Mouse (Mus musculus): ENCODE results near the gene Prlhr. TPM values are rescaled to one million over a fixed set of nuclear protein-coding genes. Genes with fewer than 3 reads are reported as not detected.

Gene Prlhr
- polyA plus RNA-seq, 1 experiment, result not detected

DNA sequence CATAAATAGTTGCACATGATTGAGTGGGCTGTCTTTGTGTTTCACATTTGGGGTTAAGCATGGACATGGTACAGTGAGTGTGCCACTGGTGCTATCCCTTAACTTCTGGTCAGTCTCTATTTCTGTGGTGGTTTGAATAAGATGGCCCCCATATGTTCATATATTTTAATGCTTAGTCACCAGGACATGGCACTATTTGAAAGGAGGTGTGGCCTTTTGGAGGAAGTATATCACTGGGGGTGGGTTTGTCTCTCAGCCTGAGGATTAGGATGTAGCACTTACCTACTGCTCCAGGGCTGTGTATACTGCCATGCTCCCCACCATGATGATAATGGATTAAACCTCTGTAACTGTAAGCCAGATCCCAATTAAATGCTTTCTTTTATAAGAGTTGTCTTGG lies 17.2 kb upstream of the Prlhr start:
- Histone ChIP-seq H3K27me3 (ENCODE audit: control insufficient read depth, insufficient read depth, low read length) (no peaks in the 10 kb centered on the region), H3K4me1 (ENCODE audit: control insufficient read depth, insufficient read depth, insufficient read length) (no peaks in the 10 kb centered on the region), H3K36me3 (ENCODE audit: control insufficient read depth, insufficient read depth, low read length) (no peaks in the 10 kb centered on the region), H3K4me3 (ENCODE audit: extremely low read depth, insufficient read depth, insufficient read length) (no peak overlapping the region), H3K27ac (ENCODE audit: insufficient read depth, low read length) (no peak overlapping the region)
- TF ChIP-seq CTCF (IDR thresholded peaks at IDR 0.05; ENCODE audit: extremely low read depth, insufficient read depth, insufficient read length, insufficient replicate concordance) (no peak), POLR2A (IDR thresholded peaks at IDR 0.05; ENCODE audit: low read depth, low read length) (no peak)
- no peak for DNase-seq (ENCODE audit: low read depth in 1 of 2, low spot score in 2 of 2)

GRCm38 (mm10) chr19:60478859-60479258 lies 10.8 kb upstream of the Prlhr start:
- Histone ChIP-seq H3K27me3 (ENCODE audit: control insufficient read depth, insufficient read depth, low read length) (no peaks in the 10 kb centered on the region), H3K4me3 (ENCODE audit: extremely low read depth, insufficient read depth, insufficient read length) (no peak overlapping the region), H3K27ac (ENCODE audit: insufficient read depth, low read length) (no peak overlapping the region), H3K36me3 (ENCODE audit: control insufficient read depth, insufficient read depth, low read length) (no peaks in the 10 kb centered on the region), H3K4me1 (ENCODE audit: control insufficient read depth, insufficient read depth, insufficient read length) (no peaks in the 10 kb centered on the region)
- DNase-seq (ENCODE audit: low read depth in 1 of 2, low spot score in 2 of 2), result no peak
- WGBS, result 31% methylated on average over 1 of the region's 1 CpGs
- TF ChIP-seq CTCF (IDR thresholded peaks at IDR 0.05; ENCODE audit: extremely low read depth, insufficient read depth, insufficient read length, insufficient replicate concordance), result no peak
- TF ChIP-seq POLR2A (IDR thresholded peaks at IDR 0.05; ENCODE audit: low read depth, low read length), result no peak

DNA sequence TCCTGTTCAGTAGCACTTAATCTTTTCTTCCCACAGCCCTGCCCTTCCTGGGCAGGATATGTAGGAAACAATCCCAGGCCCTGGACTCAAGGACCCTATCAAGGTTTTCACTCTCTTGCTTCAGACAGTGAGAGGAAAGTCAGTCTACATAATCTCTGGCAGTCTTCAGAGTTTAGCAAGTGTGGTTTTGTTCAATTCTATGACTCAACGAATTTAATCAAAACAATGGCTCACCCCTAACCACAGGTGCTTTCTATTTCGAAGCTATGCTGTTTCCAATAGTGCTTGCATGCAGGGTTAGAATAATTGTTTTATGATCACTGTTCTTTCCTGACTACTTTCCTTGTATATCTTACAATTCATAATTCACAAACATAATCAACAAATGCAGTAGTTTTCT lies 9.7 kb upstream of the Prlhr start:
- Histone ChIP-seq H3K36me3 (ENCODE audit: control insufficient read depth, insufficient read depth, low read length) (no peaks in the 10 kb centered on the region), H3K27me3 (ENCODE audit: control insufficient read depth, insufficient read depth, low read length) (no peaks in the 10 kb centered on the region), H3K4me3 (ENCODE audit: extremely low read depth, insufficient read depth, insufficient read length) (no peak overlapping the region), H3K27ac (ENCODE audit: insufficient read depth, low read length) (no peak overlapping the region), H3K4me1 (ENCODE audit: control insufficient read depth, insufficient read depth, insufficient read length) (no peaks in the 10 kb centered on the region)
- DNase-seq (ENCODE audit: low read depth in 1 of 2, low spot score in 2 of 2), result no peak
- TF ChIP-seq POLR2A (IDR thresholded peaks at IDR 0.05; ENCODE audit: low read depth, low read length), result no peak
- 24% methylated on average over 2 of the region's 2 CpGs for WGBS

- WGBS, result 3% methylated on average over 10 of the region's 10 CpGs
- Histone ChIP-seq H3K4me1 (ENCODE audit: control insufficient read depth, insufficient read depth, insufficient read length) (peaks cover 9% of the 10 kb centered on the region), H3K36me3 (ENCODE audit: control insufficient read depth, insufficient read depth, low read length) (no peaks in the 10 kb centered on the region), H3K4me3 (ENCODE audit: extremely low read depth, insufficient read depth, insufficient read length) (no peak overlapping the region), H3K27me3 (ENCODE audit: control insufficient read depth, insufficient read depth, low read length) (peaks cover 4% of the 10 kb centered on the region), H3K27ac (ENCODE audit: insufficient read depth, low read length) (no peak overlapping the region)
- TF ChIP-seq CTCF (IDR thresholded peaks at IDR 0.05; ENCODE audit: extremely low read depth, insufficient read depth, insufficient read length, insufficient replicate concordance) (no peak), POLR2A (IDR thresholded peaks at IDR 0.05; ENCODE audit: low read depth, low read length) (no peak)
- DNase-seq (ENCODE audit: low read depth in 1 of 2, low spot score in 2 of 2), result no peak
These were observed 742 bp upstream of the Prlhr start for GRCm38 (mm10) chr19:60468846-60469245.

DNA sequence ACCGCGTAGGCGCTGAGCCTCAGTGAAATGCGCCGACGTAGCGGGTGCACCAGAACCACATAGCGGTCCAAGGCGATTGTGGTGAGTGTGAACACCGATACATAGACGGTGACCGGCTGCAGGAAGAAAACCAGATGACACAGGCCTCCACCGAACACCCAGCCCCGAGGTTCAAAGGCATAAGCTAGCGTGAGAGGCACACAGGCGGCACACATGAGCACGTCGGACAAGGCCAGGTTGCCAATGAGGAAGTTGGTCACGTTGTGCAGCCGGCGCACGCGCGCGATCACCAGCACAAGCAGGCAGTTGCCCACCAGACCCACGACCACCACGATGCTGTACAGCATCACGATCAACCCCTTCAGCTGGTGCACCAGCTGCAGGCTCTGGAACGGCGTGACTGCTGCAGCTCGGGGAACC lies 506 bp downstream of the Prlhr start:
- Histone ChIP-seq H3K27ac (ENCODE audit: insufficient read depth, low read length) (no peak overlapping the region), H3K36me3 (ENCODE audit: control insufficient read depth, insufficient read depth, low read length) (no peaks in the 10 kb centered on the region), H3K27me3 (ENCODE audit: control insufficient read depth, insufficient read depth, low read length) (peaks cover 4% of the 10 kb centered on the region), H3K4me1 (ENCODE audit: control insufficient read depth, insufficient read depth, insufficient read length) (peaks cover 9% of the 10 kb centered on the region), H3K4me3 (ENCODE audit: extremely low read depth, insufficient read depth, insufficient read length) (no peak overlapping the region)
- no peak for DNase-seq (ENCODE audit: low read depth in 1 of 2, low spot score in 2 of 2)
- no peak for TF ChIP-seq CTCF (IDR thresholded peaks at IDR 0.05; ENCODE audit: extremely low read depth, insufficient read depth, insufficient read length, insufficient replicate concordance)
- TF ChIP-seq POLR2A (IDR thresholded peaks at IDR 0.05; ENCODE audit: low read depth, low read length), result no peak
- 15% methylated on average over 31 of the region's 31 CpGs for WGBS

GRCm38 (mm10) chr19:60466953-60467570 lies 1.0 kb downstream of the Prlhr start:
- no peak overlapping the region for H3K27ac ChIP-seq (ENCODE audit: insufficient read depth, low read length)
- peak overlapping the region; percentile 23; the same call in 1 of the 2 replicates for H3K4me3 ChIP-seq (ENCODE audit: extremely low read depth, insufficient read depth, insufficient read length)
- peak; percentile 28 to 50 for DNase-seq (ENCODE audit: low read depth in 1 of 2, low spot score in 2 of 2)
- TF ChIP-seq CTCF (IDR thresholded peaks at IDR 0.05; ENCODE audit: extremely low read depth, insufficient read depth, insufficient read length, insufficient replicate concordance) (peak; percentile 66; the same call in 1 of the 2 replicates), POLR2A (IDR thresholded peaks at IDR 0.05; ENCODE audit: low read depth, low read length) (no peak)
- 9% methylated on average over 41 of the region's 41 CpGs for WGBS
- peaks cover 4% of the 10 kb centered on the region for H3K27me3 ChIP-seq (ENCODE audit: control insufficient read depth, insufficient read depth, low read length)
- no peaks in the 10 kb centered on the region for H3K36me3 ChIP-seq (ENCODE audit: control insufficient read depth, insufficient read depth, low read length)
- H3K4me1 ChIP-seq (ENCODE audit: control insufficient read depth, insufficient read depth, insufficient read length), result peaks cover 9% of the 10 kb centered on the region

DNA sequence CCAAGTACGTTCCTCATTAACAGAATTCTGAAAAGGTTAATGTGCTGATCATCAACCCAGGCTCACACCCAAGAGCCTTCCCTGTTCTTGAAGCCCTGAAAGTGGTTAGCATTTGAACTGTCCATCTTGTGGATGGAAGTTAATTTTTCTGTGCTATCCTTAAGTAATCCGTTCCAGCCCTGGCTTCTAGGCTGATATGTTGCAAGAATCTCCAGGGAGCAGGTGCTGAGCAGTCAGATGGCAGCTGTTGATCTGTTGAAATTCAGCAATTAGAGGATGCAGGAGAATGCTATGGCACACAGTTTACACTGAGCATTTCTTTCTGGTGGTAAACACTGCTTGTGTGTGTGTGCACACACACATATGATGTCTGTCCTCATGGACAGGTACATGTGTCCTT lies 2.4 kb downstream of the Prlhr start:
- H3K27ac ChIP-seq (ENCODE audit: insufficient read depth, low read length), result no peak overlapping the region
- H3K4me3 ChIP-seq (ENCODE audit: extremely low read depth, insufficient read depth, insufficient read length), result no peak overlapping the region
- H3K4me1 ChIP-seq (ENCODE audit: control insufficient read depth, insufficient read depth, insufficient read length), result peaks cover 9% of the 10 kb centered on the region
- 82% methylated on average over 2 of the region's 2 CpGs for WGBS
- DNase-seq (ENCODE audit: low read depth in 1 of 2, low spot score in 2 of 2), result no peak
- H3K27me3 ChIP-seq (ENCODE audit: control insufficient read depth, insufficient read depth, low read length), result peaks cover 4% of the 10 kb centered on the region
- H3K36me3 ChIP-seq (ENCODE audit: control insufficient read depth, insufficient read depth, low read length), result no peaks in the 10 kb centered on the region
- TF ChIP-seq CTCF (IDR thresholded peaks at IDR 0.05; ENCODE audit: extremely low read depth, insufficient read depth, insufficient read length, insufficient replicate concordance) (no peak), POLR2A (IDR thresholded peaks at IDR 0.05; ENCODE audit: low read depth, low read length) (no peak)

Data from spleen, adult 2 months (tissue).